Mouse (Mus musculus): Measurements from ENCODE around the gene Gm5089.
A peak's percentile ranks its signal among the peaks of the same experiment; 100 is the strongest.

The Gm5089 gene

DNA sequence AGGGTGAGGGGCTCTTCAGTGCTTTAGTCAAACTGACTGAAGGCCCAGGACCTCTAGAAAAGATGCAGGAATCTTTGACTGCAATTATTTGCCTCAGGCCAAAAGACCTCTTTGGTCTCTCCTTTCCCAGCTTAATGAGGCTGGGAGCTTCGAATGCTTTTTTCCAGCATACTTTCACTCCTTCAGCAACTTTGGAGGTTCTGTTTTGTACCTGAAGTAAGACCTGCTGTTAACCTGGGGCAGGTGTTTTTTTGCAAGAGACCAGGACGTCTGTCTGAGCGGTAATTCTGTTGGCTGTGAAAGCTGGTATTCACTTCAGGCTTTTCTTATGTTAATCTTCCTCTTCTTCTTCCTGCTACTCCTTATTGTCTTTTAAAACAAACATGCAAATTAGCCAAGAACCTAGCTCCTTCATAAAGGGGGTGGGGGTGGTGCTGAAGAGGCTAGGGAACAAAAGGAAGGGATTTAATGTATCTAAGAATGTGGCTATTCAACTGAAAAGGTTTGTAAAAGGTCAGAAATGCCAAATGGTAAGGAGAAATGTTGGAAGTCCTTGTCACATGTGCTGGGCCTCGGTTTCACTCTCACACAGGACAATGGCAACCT, 34.6 kb downstream of the Gm5089 start:
- no peak for DNase-seq

GRCm38 (mm10) chr14:122414786-122415185, 36.1 kb downstream of the Gm5089 start:
- no peak for DNase-seq

DNA sequence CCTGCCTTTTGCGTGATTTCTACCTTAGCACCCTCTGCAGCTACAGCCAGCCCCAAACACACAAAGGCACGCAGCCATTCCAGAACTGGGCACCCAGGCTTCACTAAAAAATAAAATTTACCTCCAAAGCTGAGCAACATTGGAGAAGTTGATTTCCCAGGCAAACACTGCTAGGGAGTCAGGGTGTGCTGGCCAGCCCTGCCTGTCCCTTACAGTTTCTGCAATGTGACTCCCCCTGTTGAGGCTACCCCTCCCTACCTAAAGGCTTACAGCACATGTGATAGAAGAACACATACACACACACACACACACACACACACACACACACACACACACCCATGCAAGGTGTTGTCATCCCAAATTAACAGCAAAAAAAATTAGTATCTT, 37.4 kb downstream of the Gm5089 start:
- DNase-seq, result no peak

DNA sequence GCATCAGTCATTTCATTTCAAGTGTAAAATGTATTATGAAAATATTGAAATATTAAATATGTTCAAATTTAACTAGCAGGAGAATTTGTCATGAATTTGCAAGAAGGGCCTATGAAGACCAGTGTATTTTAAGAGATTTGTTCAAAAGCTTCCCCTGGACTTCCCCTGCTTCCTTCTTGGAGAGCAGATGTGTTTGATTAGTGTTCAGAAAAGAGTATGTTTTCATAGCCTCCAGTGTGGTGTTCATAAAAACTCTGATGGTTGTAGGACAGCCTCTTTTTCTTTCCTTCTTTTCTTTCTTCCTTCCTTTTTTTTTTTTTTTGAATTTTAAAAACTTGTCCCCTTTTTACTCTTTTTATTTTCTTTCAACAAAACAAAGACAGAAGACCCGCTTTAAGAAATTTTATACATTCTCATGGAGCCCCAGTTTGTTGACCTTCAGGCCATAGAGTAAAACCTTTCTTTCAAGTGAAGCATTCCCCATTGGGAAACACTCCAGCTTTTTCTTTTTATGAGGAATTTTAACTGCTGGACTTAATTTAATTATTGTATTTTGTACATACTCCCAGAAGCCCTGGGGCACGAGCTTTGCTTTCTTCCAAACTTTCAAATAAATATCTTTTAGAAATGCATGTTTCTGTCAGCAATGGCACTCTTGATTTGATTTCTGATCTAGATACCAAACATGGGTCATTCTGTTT, 37.9 kb downstream of the Gm5089 start:
- DNase-seq, result no peak

DNA sequence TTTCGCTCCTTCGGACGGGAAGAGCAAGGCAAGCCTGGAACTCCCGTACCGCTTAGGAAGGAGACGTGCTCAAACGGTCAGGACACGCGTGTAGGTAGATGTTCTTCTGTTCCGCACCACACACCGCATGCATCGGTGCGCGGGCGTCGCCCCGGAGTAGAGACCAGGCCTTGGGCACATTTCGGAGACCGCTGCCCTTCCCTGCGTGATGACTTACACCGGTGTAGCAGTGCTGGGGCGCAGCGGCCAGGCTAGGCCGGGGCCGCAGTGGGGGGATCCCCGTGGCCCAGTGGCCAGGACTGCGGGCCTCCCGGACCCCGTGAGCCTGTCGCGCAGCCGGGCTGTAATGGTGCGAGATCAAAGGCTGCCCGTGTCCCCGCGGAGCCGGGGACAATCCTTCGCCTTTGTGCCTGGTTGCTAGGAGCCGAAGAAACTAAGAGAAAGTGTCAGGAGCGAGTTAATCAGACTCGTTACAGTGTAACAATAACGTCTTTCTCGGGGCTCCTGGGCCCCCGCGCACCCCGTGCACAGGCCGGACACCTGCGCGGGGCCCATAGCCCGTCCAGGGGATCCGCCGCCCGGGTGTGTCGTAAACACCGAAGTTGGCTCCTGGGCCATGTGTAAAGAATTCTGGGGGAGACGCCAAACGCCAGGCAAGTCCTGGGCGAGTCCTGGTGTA, 44.2 kb downstream of the Gm5089 start:
- DNase-seq, result peak in 1 of 2 experiments; percentile 17

- no peak for DNase-seq
Measured at GRCm38 (mm10) chr14:122405897-122406540, 44.9 kb downstream of the Gm5089 start.

GRCm38 (mm10) chr14:122405236-122405635, 45.7 kb downstream of the Gm5089 start:
- no peak for DNase-seq

DNA sequence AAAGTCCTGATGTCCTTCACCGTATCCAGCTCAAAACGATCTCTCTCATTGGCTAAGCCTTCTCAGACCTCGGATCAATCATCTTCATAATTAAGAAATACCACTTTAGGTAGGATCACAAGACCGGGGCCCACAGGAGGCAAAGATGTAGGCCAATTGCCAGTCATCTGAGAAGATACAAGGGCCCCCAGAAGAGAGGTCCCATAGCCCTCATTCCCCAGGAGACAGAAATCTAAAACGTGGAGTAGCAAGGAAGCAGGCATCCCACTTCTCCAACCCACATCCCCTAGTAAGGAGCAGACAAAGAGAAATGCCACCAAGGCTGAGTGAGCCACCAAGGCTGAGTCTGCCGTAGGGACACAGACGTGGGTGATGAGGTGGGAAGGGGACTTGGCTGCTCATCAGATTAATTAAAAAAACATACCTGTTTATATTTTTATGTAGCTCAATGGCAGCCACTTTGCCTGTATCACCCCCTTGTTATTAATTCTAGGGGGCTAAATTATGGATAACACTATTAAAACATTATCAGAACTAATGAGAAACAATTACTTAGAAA, 46.2 kb downstream of the Gm5089 start:
- DNase-seq, result no peak

GRCm38 (mm10) chr14:122403422-122403940, 47.4 kb downstream of the Gm5089 start:
- no peak for DNase-seq

- no peak for DNase-seq
Measured at GRCm38 (mm10) chr14:122402716-122403258, 48.1 kb downstream of the Gm5089 start.

DNA sequence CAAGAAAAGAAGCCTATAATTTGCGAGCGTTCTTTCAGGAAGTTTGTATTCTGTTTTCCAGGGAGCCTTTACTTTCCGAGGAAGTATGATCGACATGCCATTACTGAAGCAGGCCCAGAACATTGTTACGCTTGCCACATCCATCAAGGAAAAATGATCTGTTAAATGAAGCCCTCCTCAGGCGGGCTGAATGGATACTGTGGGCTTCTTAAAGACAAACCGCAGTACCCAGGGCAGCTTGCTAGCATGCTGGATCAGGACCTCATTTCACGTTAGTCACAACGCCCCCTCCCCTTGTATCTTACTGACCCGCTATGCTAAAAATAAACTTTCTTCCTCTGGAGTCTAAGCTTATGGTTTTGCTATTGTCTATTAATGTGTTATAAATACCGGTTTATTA, 49.0 kb downstream of the Gm5089 start:
- no peak for DNase-seq

DNA sequence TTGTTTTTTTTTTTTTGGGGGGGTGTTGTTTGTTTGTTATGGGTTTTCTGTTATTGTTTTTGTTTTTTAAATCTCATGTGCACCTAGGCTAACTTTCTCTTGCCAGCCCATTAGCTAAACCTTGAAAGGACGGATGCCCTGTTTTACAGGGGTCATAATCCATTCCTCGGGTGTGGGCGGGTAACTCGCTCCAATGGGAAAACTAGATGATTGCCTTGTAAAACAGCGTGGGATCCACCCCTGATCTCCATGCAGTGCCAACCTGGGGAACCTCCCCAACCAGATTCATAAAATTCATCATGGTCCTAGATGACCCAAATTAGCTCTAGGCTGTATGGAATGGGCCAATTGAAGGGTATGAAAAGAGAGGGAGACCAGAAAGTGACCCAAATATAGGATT, 51.0 kb downstream of the Gm5089 start:
- no peak for DNase-seq

DNA sequence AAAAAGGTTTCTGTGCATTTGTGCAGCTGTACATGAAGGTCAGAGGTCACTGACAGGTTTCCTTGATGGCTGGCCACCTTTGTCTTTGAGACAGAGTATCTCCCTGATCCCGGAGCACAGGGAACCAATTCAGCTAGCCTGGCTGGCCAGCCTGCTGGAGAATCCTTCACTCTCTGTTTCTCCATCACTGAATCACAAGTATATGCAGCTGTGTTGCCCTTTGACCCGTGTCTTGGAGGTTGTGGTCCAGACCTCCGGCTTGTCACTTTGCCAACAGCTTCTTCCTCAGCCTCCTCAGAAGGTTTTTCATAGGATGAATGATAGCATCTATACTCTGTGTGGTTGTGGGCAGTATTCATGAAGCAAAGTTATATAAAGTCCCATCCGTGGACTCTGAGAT, 52.2 kb downstream of the Gm5089 start:
- no peak for DNase-seq

DNA sequence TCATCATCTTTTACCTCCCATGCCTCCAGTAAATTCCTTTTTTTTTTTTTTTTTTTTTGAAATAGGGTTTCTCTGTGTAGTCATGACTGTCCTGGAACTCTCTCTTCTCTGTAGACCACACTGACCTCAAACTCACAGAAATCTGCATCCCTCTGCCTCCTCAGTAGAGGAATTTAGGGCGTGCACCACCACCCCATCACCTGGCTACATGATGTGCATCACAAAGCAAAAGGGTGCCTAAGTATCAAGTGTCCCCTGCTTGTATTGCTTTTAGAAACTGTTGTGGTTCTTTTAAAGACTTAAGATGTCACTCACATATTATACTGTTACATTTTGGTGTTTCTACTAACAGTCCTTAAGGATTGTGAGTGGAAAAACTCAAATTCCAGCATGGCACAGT, 57.8 kb downstream of the Gm5089 start:
- DNase-seq, result no peak

DNA sequence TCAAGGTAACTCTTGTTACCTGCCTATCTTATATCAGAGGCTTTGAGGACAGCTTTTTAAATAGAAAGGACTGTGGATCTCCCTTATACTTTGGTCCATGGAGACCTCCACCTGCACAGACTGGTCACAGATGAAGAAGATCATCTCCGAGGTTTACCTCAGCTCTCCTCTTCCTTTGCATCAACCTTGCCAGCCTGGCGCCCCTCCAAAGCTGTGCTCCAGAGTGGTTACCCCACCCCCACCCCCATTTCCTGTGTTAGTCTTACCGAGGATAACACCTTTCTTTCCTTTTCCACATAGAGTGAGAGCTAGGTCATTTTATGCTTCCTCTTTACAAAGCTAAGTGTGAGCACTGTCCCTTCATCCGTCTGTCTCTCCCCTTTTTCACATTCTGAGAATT, 60.0 kb downstream of the Gm5089 start:
- DNase-seq, result no peak

DNA sequence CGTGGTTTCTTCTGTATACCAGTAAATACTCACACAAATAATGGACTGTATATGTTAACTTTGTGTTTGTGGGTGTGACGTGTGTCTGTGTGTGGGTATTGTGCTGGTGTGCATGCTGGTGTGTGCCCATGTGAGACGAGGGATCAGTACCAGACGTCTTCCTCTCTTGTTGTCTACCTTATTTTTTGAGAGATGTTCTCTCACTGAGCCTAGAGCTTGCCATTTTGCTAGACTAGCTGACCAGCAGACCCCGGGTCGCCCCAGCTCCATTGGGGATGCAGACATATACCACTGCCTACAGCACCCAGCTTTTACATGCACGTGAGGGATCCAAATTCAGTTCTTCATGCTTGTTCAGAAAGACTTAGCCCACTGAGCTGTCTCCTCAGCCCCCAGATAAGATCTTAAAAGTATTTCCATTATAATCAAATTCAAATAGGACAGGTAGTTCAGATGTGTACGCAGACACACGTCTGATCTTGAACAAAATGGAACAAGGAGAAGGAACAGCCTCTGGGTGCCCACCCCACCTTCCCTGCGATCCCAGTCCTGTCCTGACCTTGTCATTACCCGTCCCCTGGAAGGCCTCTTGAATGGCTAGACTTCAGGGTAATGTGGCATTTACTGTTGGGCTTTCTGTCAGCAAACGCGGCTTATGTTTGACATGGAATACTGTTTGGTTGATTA, 61.1 kb downstream of the Gm5089 start:
- DNase-seq, result no peak

- no peak for DNase-seq
Measured at GRCm38 (mm10) chr14:122388431-122389031, 62.4 kb downstream of the Gm5089 start.

GRCm38 (mm10) chr14:122387781-122388180, 63.1 kb downstream of the Gm5089 start:
- DNase-seq, result no peak

- no peak for DNase-seq
Measured at GRCm38 (mm10) chr14:122386281-122387130, 64.4 kb downstream of the Gm5089 start.

DNA sequence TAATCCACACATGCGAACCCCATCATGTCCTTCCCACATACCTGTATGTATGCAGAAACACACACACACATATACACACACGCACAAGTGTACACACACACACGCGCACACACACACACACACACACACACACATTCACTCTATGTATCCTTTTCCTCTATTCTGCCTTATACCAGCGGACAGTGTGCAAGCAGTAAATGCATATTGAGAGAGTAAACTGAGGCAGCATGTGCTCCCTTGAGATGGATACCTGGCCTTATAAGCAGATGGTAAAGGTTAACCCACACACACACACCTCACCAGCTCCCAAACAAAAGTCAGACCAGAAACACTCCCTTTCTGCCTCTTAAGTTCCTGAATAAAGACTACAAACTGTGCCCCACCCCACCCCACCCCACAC, 65.2 kb downstream of the Gm5089 start:
- no peak for DNase-seq

GRCm38 (mm10) chr14:122385238-122385534, 65.7 kb downstream of the Gm5089 start:
- no peak for DNase-seq
